ENCODE assay signal across 19 mouse cellular contexts in genomic region chr8:54425039-54425438, GRCm38 (mm10).
DNase-seq lines count a peak whose midpoint lies in the region; ATAC-seq lines count a peak whose summit lies in the region.
"Had no signal": no experiment of that assay in that cellular context is flagged by ENCODE, and none has a peak within 500 bp of the region (broad histone marks: within the 10 kb centered on the region; RNA-seq: fewer than 3 reads in every experiment).

No protein-coding gene starts in this region.

- peak; percentile 48 for DNase-seq in adrenal gland, adult 2 months
- DNase-seq in adrenal gland, postnatal 4 days (ENCODE audit: low spot score in 2 of 2) = no peak
- DNase-seq in adrenal gland, postnatal 25 days = peak; percentile 4
- no peak for DNase-seq in right cerebral cortex, adult 18-20 months
- DNase-seq: cerebellum, adult 11-12 months; cerebellum, adult 9-10 months; cerebellum, postnatal 25 days; gastrocnemius, postnatal 36 days; heart, adult 11 months; heart, postnatal 10 days; heart, postnatal 4 days; kidney, adult 11 months had no signal

- H3K9me3 ChIP-seq in megakaryocyte, embryonic 14.5 days = no peaks in the 10 kb centered on the region
- H3K9me3 ChIP-seq: embryonic facial prominence, embryonic 13.5 days; forebrain, embryonic 15.5 days; hindbrain, embryonic 12.5 days had no signal

- peaks cover 44% of the 10 kb centered on the region for H3K4me1 ChIP-seq in megakaryocyte, embryonic 14.5 days
- H3K4me1 ChIP-seq: embryonic facial prominence, embryonic 13.5 days; forebrain, embryonic 15.5 days; hindbrain, embryonic 12.5 days had no signal

- ATAC-seq in megakaryocyte, adult 5-6 weeks (ENCODE audit: poor library complexity, severe bottlenecking) = no peak
- no peak for ATAC-seq in erythroblast, adult 5-6 weeks (replicated peaks; ENCODE audit: low FRiP score, poor library complexity, severe bottlenecking)
- ATAC-seq: forebrain, embryonic 15.5 days; hindbrain, embryonic 16.5 days had no signal

- peak overlapping the region; percentile 70 for H3K4me3 ChIP-seq in megakaryocyte, embryonic 14.5 days (replicated peaks)
- H3K4me3 ChIP-seq: embryonic facial prominence, embryonic 13.5 days; forebrain, embryonic 15.5 days; hindbrain, embryonic 12.5 days had no signal

- H3K27me3 ChIP-seq in megakaryocyte, embryonic 14.5 days (replicated peaks) = no peaks in the 10 kb centered on the region
- H3K27me3 ChIP-seq: embryonic facial prominence, embryonic 13.5 days; forebrain, embryonic 15.5 days; hindbrain, embryonic 12.5 days had no signal

- H3K36me3 ChIP-seq in megakaryocyte, embryonic 14.5 days (replicated peaks; ENCODE audit: low read length) = no peaks in the 10 kb centered on the region
- H3K36me3 ChIP-seq: embryonic facial prominence, embryonic 13.5 days; forebrain, embryonic 15.5 days; hindbrain, embryonic 12.5 days had no signal

Comparison
In these comparisons a context has a peak if more than half of its experiments do, and no peak if none do; other contexts are left out.
1. DNase-seq: peak in adrenal gland, adult 2 months (single experiment) and adrenal gland, postnatal 25 days (single experiment); none in adrenal gland, postnatal 4 days (0 of 2) and right cerebral cortex, adult 18-20 months (single experiment).